In genomic region chr12:77633981-77634650, GRCm38 (mm10) we compare ENCODE assay signal across 12 mouse cellular contexts.
DNase-seq lines count a peak whose midpoint lies in the region; ATAC-seq lines count a peak whose summit lies in the region.
"Had no signal": no experiment of that assay in that cellular context is flagged by ENCODE, and none has a peak within 500 bp of the region (broad histone marks: within the 10 kb centered on the region; RNA-seq: fewer than 3 reads in every experiment).

No protein-coding gene starts in this region.

- DNase-seq in cerebellum, adult 11-12 months: peak; percentile 26
- peak; percentile 85 for DNase-seq in midbrain, embryonic 11.5 days (ENCODE audit: low spot score, missing footprints)
- DNase-seq in midbrain, embryonic 10.5 days (ENCODE audit: low spot score): no peak
- DNase-seq in hindbrain, embryonic 14.5 days (ENCODE audit: low spot score): peak; percentile 30
- DNase-seq in frontal cortex, postnatal 14 days (ENCODE audit: low spot score in 2 of 2): no peak
- no peak for DNase-seq in kidney, adult 11 months
- DNase-seq: embryo, embryonic 11 days; kidney, adult 18-20 months; lung, embryonic 14.5 days; right cerebral cortex, postnatal 25 days had no signal

- H3K27ac ChIP-seq in midbrain, embryonic 11.5 days (ENCODE audit: low read depth, low read length): no peak overlapping the region
- no peak overlapping the region for H3K27ac ChIP-seq in midbrain, embryonic 10.5 days (replicated peaks)
- H3K27ac ChIP-seq in hindbrain, embryonic 14.5 days: peak overlapping the region; percentile 16; the same call in 1 of the 2 replicates
- H3K27ac ChIP-seq in heart, embryonic 11.5 days (ENCODE audit: low read depth, low read length): no peak overlapping the region

- 33% methylated on average over 10 of the region's 10 CpGs for WGBS in midbrain, embryonic 11.5 days
- 34% methylated on average over 10 of the region's 10 CpGs for WGBS in midbrain, embryonic 10.5 days
- 27% methylated on average over 10 of the region's 10 CpGs for WGBS in hindbrain, embryonic 14.5 days
- 19% methylated on average over 10 of the region's 10 CpGs for WGBS in heart, embryonic 11.5 days (ENCODE audit: insufficient replicate concordance)

- H3K4me1 ChIP-seq in midbrain, embryonic 11.5 days (ENCODE audit: control insufficient read depth, insufficient read depth, low read length): no peaks in the 10 kb centered on the region
- peaks cover 16% of the 10 kb centered on the region for H3K4me1 ChIP-seq in midbrain, embryonic 10.5 days
- peaks cover 14% of the 10 kb centered on the region for H3K4me1 ChIP-seq in hindbrain, embryonic 14.5 days (replicated peaks; ENCODE audit: control insufficient read depth, insufficient read depth, low read length)
- H3K4me1 ChIP-seq in heart, embryonic 11.5 days (ENCODE audit: control insufficient read depth, insufficient read depth, low read length): peaks cover 3% of the 10 kb centered on the region; the same call in 1 of the 2 replicates

- H3K9me3 ChIP-seq in midbrain, embryonic 11.5 days (ENCODE audit: control insufficient read depth, low read length): no peaks in the 10 kb centered on the region
- H3K9me3 ChIP-seq in midbrain, embryonic 10.5 days (replicated peaks): no peaks in the 10 kb centered on the region
- no peaks in the 10 kb centered on the region for H3K9me3 ChIP-seq in hindbrain, embryonic 14.5 days (ENCODE audit: control insufficient read depth, low read length)
- H3K9me3 ChIP-seq in heart, embryonic 11.5 days (replicated peaks; ENCODE audit: control insufficient read depth, low read length): no peaks in the 10 kb centered on the region

- no peak overlapping the region for H3K4me2 ChIP-seq in midbrain, embryonic 11.5 days
- no peak overlapping the region for H3K4me2 ChIP-seq in hindbrain, embryonic 14.5 days (replicated peaks)
- H3K4me2 ChIP-seq in heart, embryonic 11.5 days: no peak overlapping the region
- H3K4me2 ChIP-seq: lung, embryonic 14.5 days had no signal

- H3K36me3 ChIP-seq in midbrain, embryonic 11.5 days (ENCODE audit: control insufficient read depth, insufficient read depth, low read length): no peaks in the 10 kb centered on the region
- H3K36me3 ChIP-seq in midbrain, embryonic 10.5 days: no peaks in the 10 kb centered on the region
- no peaks in the 10 kb centered on the region for H3K36me3 ChIP-seq in hindbrain, embryonic 14.5 days (replicated peaks; ENCODE audit: control insufficient read depth, insufficient read depth)
- no peaks in the 10 kb centered on the region for H3K36me3 ChIP-seq in heart, embryonic 11.5 days (ENCODE audit: control insufficient read depth, insufficient read depth, low read length)

- H3K4me3 ChIP-seq in midbrain, embryonic 11.5 days (ENCODE audit: low read depth, low read length): no peak overlapping the region
- no peak overlapping the region for H3K4me3 ChIP-seq in midbrain, embryonic 10.5 days
- H3K4me3 ChIP-seq in hindbrain, embryonic 14.5 days (replicated peaks; ENCODE audit: low read length): no peak overlapping the region
- H3K4me3 ChIP-seq in heart, embryonic 11.5 days (ENCODE audit: low read depth, low read length): no peak overlapping the region

- no peaks in the 10 kb centered on the region for H3K27me3 ChIP-seq in midbrain, embryonic 11.5 days (ENCODE audit: control insufficient read depth, insufficient read depth, low read length)
- no peaks in the 10 kb centered on the region for H3K27me3 ChIP-seq in midbrain, embryonic 10.5 days (ENCODE audit: low read depth, poor library complexity, severe bottlenecking)
- no peaks in the 10 kb centered on the region for H3K27me3 ChIP-seq in hindbrain, embryonic 14.5 days (ENCODE audit: control insufficient read depth, insufficient read depth, low read length)
- no peaks in the 10 kb centered on the region for H3K27me3 ChIP-seq in heart, embryonic 11.5 days (ENCODE audit: control insufficient read depth, insufficient read depth, low read length)

- ATAC-seq in cerebellum, adult (ENCODE audit: insufficient number of reproducible peaks, low FRiP score, low TSS enrichment): no peak
- peak; percentile 70; the same call in 1 of the 2 replicates for ATAC-seq in midbrain, embryonic 11.5 days (ENCODE audit: low FRiP score)
- ATAC-seq in hindbrain, embryonic 14.5 days (ENCODE audit: low FRiP score): peak; percentile 62; the same call in 1 of the 2 replicates
- no peak for ATAC-seq in heart, embryonic 11.5 days (replicated peaks; ENCODE audit: insufficient number of reproducible peaks, low FRiP score, low TSS enrichment)

- H3K9ac ChIP-seq in midbrain, embryonic 11.5 days (ENCODE audit: low read length): no peak overlapping the region
- H3K9ac ChIP-seq in hindbrain, embryonic 14.5 days: no peak overlapping the region
- no peak overlapping the region for H3K9ac ChIP-seq in heart, embryonic 11.5 days (ENCODE audit: low read depth, low read length)
- H3K9ac ChIP-seq: lung, embryonic 14.5 days had no signal

Comparison
In these comparisons a context has a peak if more than half of its experiments do, and no peak if none do; other contexts are left out.
1. DNase-seq: peak in cerebellum, adult 11-12 months (single experiment), midbrain, embryonic 11.5 days (single experiment) and hindbrain, embryonic 14.5 days (single experiment); none in midbrain, embryonic 10.5 days (single experiment), frontal cortex, postnatal 14 days (0 of 2) and kidney, adult 11 months (single experiment).
2. ATAC-seq: peak in midbrain, embryonic 11.5 days (single experiment) and hindbrain, embryonic 14.5 days (single experiment); none in cerebellum, adult (single experiment) and heart, embryonic 11.5 days (single experiment).